Mouse (Mus musculus) lung, adult 2 months (tissue): ENCODE results near the gene Zfp12. TPM values are rescaled to one million over a fixed set of nuclear protein-coding genes. Genes with fewer than 3 reads are reported as not detected.

ENCODE experiments used
- DNase-seq: peaks from one replicate; pipeline ENCODE4 v3.0.0; 2022
- H3K4me1 ChIP-seq: fragments of 200-500 bp; 2 replicates; pipeline ENCODE4 v1.6.1; 2011; ENCODE audit warnings: low read length; ENCODE audit not compliant: control insufficient read depth, insufficient read depth
- H3K4me3 ChIP-seq: fragments of 200-500 bp; replicated peaks from 2 replicates; pipeline ENCODE3; 2011; ENCODE audit warnings: low read depth, mild to moderate bottlenecking, control low read depth, low read length; ENCODE audit errors: extremely low read depth
- CTCF ChIP-seq: fragments of 200-500 bp; IDR thresholded peaks from 2 replicates; pipeline ENCODE4 v1.5.1; 2011; ENCODE audit warnings: mild to moderate bottlenecking, low read length, control low read depth; ENCODE audit not compliant: insufficient read depth
- POLR2A ChIP-seq: fragments of 200-500 bp; IDR thresholded peaks from 2 replicates; pipeline ENCODE4 v1.6.1; 2011; ENCODE audit warnings: low read depth, mild to moderate bottlenecking, control low read depth, low read length, borderline replicate concordance; ENCODE audit errors: extremely low read depth
- WGBS: fragments of 180-500 bp; shearing (Covaris S2); methylation state at CpG from one replicate; pipeline ENCODE4 v1.1.7; 2018; 5-methylcytosine and 5-hydroxymethylcytosine counted together
- polyA plus RNA-seq: library from polyadenylated mRNA; depleted of rRNA; stranded (reverse); fragments of >200 nt; gene quantifications from 2 replicates; pipeline ENCODE4 v1.2.3, GENCODE M21; 2012

Gene Zfp12
- polyA plus RNA-seq, 1 experiment = 12.0 TPM

- 57% methylated on average over 1 of the region's 1 CpGs for WGBS
- TF ChIP-seq CTCF = no peak
- TF ChIP-seq POLR2A = no peak
- peaks cover 6% of the 10 kb centered on the region for H3K4me1 ChIP-seq
- DNase-seq = no peak
- H3K4me3 ChIP-seq = no peak overlapping the region
These were observed 30.4 kb downstream of the Zfp12 start for GRCm38 (mm10) chr5:143265409-143265808.

GRCm38 (mm10) chr5:143266794-143267193, 31.8 kb downstream of the Zfp12 start:
- no peak overlapping the region for H3K4me3 ChIP-seq
- no peak for TF ChIP-seq CTCF
- TF ChIP-seq POLR2A = no peak
- 86% methylated on average over 6 of the region's 6 CpGs for WGBS
- peaks cover 6% of the 10 kb centered on the region for H3K4me1 ChIP-seq
- DNase-seq = no peak

GRCm38 (mm10) chr5:143268985-143269362, 34.0 kb downstream of the Zfp12 start:
- TF ChIP-seq CTCF (no peak), POLR2A (no peak)
- DNase-seq = no peak
- Histone ChIP-seq H3K4me3 (peak overlapping the region; percentile 99), H3K4me1 (peaks cover 6% of the 10 kb centered on the region)
- 28% methylated on average over 8 of the region's 8 CpGs for WGBS

GRCm38 (mm10) chr5:143269363-143270150, 34.6 kb downstream of the Zfp12 start, which contains the start of gene Zfp316:
Zfp316 (minus strand) TSS chr5:143270022.
- peak; percentile 71 for DNase-seq
- WGBS = under 1% methylated on average over 79 of the region's 79 CpGs
- peak within 1 kb of the TSS; percentile 99 for H3K4me3 ChIP-seq
- TF ChIP-seq POLR2A (peak; percentile 91; the same call in 1 of the 2 replicates), CTCF (no peak)
- peaks cover 6% of the 10 kb centered on the region for H3K4me1 ChIP-seq

GRCm38 (mm10) chr5:143270151-143270519, 35.2 kb downstream of the Zfp12 start:
- H3K4me3 ChIP-seq = peak overlapping the region; percentile 99
- DNase-seq = no peak
- H3K4me1 ChIP-seq = peaks cover 6% of the 10 kb centered on the region
- WGBS = 4% methylated on average over 12 of the region's 12 CpGs
- TF ChIP-seq CTCF = no peak
- TF ChIP-seq POLR2A = no peak

- 77% methylated on average over 6 of the region's 6 CpGs for WGBS
These were observed 36.7 kb downstream of the Zfp12 start for GRCm38 (mm10) chr5:143271642-143272041.

GRCm38 (mm10) chr5:143272108-143272507, 37.1 kb downstream of the Zfp12 start:
- no peak for DNase-seq
- Histone ChIP-seq H3K4me3 (no peak overlapping the region), H3K4me1 (peaks cover 6% of the 10 kb centered on the region)
- no peak for TF ChIP-seq POLR2A
- TF ChIP-seq CTCF = no peak
- WGBS = 59% methylated on average over 3 of the region's 3 CpGs

More at GRCm38 (mm10) chr5:143271642-143272041, 36.7 kb downstream of the Zfp12 start:
- Histone ChIP-seq H3K4me3 (no peak overlapping the region), H3K4me1 (peaks cover 6% of the 10 kb centered on the region)
- DNase-seq = no peak
- no peak for TF ChIP-seq CTCF
- TF ChIP-seq POLR2A = no peak

GRCm38 (mm10) chr5:143272540-143273330, 37.8 kb downstream of the Zfp12 start:
- no peak overlapping the region for H3K4me3 ChIP-seq
- DNase-seq = no peak
- H3K4me1 ChIP-seq = peaks cover 6% of the 10 kb centered on the region
- 78% methylated on average over 16 of the region's 16 CpGs for WGBS
- TF ChIP-seq POLR2A = no peak

GRCm38 (mm10) chr5:143275761-143276160, 40.8 kb downstream of the Zfp12 start:
- H3K4me1 ChIP-seq = no peaks in the 10 kb centered on the region
- no peak overlapping the region for H3K4me3 ChIP-seq
- TF ChIP-seq POLR2A = no peak
- TF ChIP-seq CTCF = no peak
- no peak for DNase-seq
- WGBS = 35% methylated on average over 5 of the region's 5 CpGs
